Mouse (Mus musculus) kidney, embryonic 16.5 days (tissue): ENCODE measurements at regions not wholly inside any gene's neighbourhood (a gene's known extent, or its start where the extent isn't known, plus 50 kb on each side); places are given as distances from the start of the nearest gene placed in this dataset.

Experiments used
- ATAC-seq: fragments of 200-750 bp; cut with Nextera tagmentation; 2 replicates; pipeline ENCODE4 v1.8.0; 2017; ENCODE audit warnings: moderate TSS enrichment; ENCODE audit not compliant: low FRiP score, low TSS enrichment
- H3K27ac ChIP-seq: fragments of 300-500 bp; sonication (generic); 2 replicates; pipeline ENCODE4 v1.5.1; 2014; ENCODE audit warnings: low read length
- H3K27me3 ChIP-seq: fragments of 300-500 bp; sonication (generic); 2 replicates; pipeline ENCODE4 v1.6.1; 2014; ENCODE audit warnings: low read length, control low read depth, mixed read lengths; ENCODE audit not compliant: insufficient read depth
- H3K36me3 ChIP-seq: fragments of 300-500 bp; sonication (generic); 2 replicates; pipeline ENCODE4 v1.6.1; 2014; ENCODE audit warnings: low read length, control low read depth, mixed read lengths; ENCODE audit not compliant: insufficient read depth
- H3K4me1 ChIP-seq: fragments of 300-500 bp; sonication (generic); 2 replicates; pipeline ENCODE4 v1.6.1; 2014; ENCODE audit warnings: low read length, control low read depth, mixed read lengths; ENCODE audit not compliant: insufficient read depth
- H3K4me2 ChIP-seq: fragments of 300-500 bp; sonication (generic); replicated peaks from 2 replicates; pipeline ENCODE4 v1.6.1; 2014; ENCODE audit warnings: low read depth, low read length
- H3K4me3 ChIP-seq: fragments of 300-500 bp; sonication (generic); 2 replicates; pipeline ENCODE4 v1.5.1; 2014; ENCODE audit warnings: mild to moderate bottlenecking, low read length
- H3K9ac ChIP-seq: fragments of 300-500 bp; sonication (generic); replicated peaks from 2 replicates; pipeline ENCODE4 v1.6.1; 2014; ENCODE audit warnings: low read length
- H3K9me3 ChIP-seq: fragments of 300-500 bp; sonication (generic); 2 replicates; pipeline ENCODE4 v1.6.1; 2016; ENCODE audit warnings: low read length, control low read depth
- WGBS: fragments of 180-500 bp; shearing (Covaris S2); extraction: QIAGEN DNeasy Blood & Tissue Kit; methylation state at CpG from one replicate; pipeline ENCODE4 v1.1.7; 2014; 5-methylcytosine and 5-hydroxymethylcytosine counted together

DNA sequence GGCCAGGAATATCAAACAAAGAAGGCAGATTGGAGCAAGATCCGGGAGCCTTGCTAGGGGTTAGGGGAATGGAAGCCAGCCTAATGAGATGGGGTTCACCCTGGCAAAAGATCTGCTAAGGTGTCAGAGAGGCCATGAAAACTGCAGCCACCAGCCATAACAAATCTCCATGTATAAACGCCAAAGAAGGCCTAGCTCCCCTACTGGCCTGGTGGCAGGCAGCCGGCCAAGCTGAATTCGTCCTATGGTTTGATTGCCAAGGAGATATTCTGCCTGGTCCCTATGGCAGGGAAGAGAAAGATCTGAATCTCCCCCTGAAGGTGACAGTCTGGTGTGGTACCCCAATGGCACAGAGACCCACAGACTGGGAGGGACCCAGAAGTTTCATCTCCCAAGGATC, 104.8 kb upstream of the E030018B13Rik start:
- no peaks in the 10 kb centered on the region for H3K9me3 ChIP-seq
- no peak overlapping the region for H3K27ac ChIP-seq
- H3K4me2 ChIP-seq = no peak overlapping the region
- H3K4me3 ChIP-seq = no peak overlapping the region
- ATAC-seq = no peak
- 85% methylated on average over 4 of the region's 4 CpGs for WGBS
- H3K9ac ChIP-seq = no peak overlapping the region
- H3K27me3 ChIP-seq = no peaks in the 10 kb centered on the region
- peaks cover 6% of the 10 kb centered on the region; the same call in 1 of the 2 replicates for H3K4me1 ChIP-seq
- H3K36me3 ChIP-seq = no peaks in the 10 kb centered on the region

GRCm38 (mm10) chr7:63815531-63815930, 101.1 kb upstream of the E030018B13Rik start:
- no peak overlapping the region for H3K9ac ChIP-seq
- peaks cover 6% of the 10 kb centered on the region; the same call in 1 of the 2 replicates for H3K4me1 ChIP-seq
- H3K27me3 ChIP-seq = no peaks in the 10 kb centered on the region
- ATAC-seq = no peak
- H3K4me2 ChIP-seq = no peak overlapping the region
- H3K9me3 ChIP-seq = no peaks in the 10 kb centered on the region
- 94% methylated on average over 9 of the region's 9 CpGs for WGBS
- no peak overlapping the region for H3K4me3 ChIP-seq
- no peaks in the 10 kb centered on the region for H3K36me3 ChIP-seq
- H3K27ac ChIP-seq = 0 out of 2 replicates have a peak overlapping the region, but pooled peaks have one; percentile 20

DNA sequence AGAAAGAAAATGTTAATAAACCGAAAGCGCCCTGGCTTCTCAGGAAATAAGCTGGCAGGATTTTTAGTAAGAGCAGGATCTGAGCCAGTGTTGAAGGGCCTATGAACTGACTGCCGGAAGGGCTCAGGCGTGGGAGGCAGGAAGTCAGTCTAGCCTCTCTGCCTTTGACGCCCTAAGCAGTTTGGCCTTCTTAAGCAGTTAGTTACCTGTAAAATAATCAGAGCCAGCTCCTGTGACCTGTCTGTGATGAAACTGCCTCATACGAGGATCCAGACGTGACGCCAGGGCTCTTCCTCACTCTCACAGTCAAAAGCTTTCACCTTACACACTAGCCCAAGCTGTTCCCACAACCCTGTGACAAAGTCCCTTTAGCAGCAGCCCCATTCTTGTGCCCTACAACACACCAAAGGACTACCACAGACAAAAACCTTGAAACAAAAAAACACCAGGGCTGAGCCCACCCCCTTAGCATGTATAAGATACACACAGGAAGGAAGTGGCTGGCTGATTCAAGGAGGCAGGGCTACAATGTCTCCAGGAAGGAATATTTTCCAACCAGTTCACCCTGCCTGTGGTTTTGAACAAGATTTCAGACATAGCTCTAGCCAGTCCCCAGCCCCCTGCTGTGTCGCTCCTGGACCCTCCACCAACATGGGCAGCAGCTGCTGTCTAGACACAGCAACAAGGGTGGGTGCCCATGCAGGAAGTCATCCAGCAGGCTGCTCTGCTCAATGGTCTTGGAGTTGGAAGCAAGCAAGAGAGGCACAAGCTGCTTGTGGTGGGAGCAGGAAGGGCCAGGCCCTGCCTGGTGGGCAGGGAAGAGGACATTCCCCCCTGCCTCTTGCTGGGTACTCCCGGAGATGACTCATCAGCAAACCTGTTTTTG, 100.4 kb upstream of the E030018B13Rik start:
- Histone ChIP-seq H3K4me2 (no peak overlapping the region), H3K27me3 (no peaks in the 10 kb centered on the region), H3K9ac (no peak overlapping the region), H3K4me1 (peaks cover 6% of the 10 kb centered on the region; the same call in 1 of the 2 replicates), H3K4me3 (no peak overlapping the region), H3K36me3 (no peaks in the 10 kb centered on the region), H3K9me3 (no peaks in the 10 kb centered on the region), H3K27ac (peak overlapping the region; percentile 54)
- peak; percentile 52; the same call in 1 of the 2 replicates for ATAC-seq
- 50% methylated on average over 10 of the region's 10 CpGs for WGBS

GRCm38 (mm10) chr7:63817476-63817875, 99.2 kb upstream of the E030018B13Rik start:
- 69% methylated on average over 1 of the region's 1 CpGs for whole genome bisulfite sequencing

DNA sequence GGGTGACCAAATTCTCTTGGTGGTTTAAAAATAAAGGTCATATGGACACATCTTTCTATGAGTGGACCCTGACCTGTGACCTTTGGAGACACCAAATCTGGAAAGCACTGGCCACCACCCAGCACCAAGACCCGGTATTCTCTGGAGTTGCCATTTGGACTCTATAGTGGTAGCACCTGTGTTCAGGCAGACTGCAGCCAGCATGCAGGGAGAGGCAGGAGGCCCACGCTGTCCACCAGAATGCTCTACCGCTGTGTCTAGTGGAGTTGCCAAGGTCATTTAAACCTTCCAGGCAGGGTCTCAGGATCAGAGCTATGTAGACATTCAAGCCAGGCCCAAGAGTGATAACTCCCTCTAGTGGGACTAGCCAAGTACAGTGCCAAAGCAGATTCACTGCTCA, 98.6 kb upstream of the E030018B13Rik start:
- no peaks in the 10 kb centered on the region for H3K9me3 ChIP-seq
- no peak overlapping the region for H3K4me2 ChIP-seq
- ATAC-seq = no peak
- peaks cover 6% of the 10 kb centered on the region; the same call in 1 of the 2 replicates for H3K4me1 ChIP-seq
- H3K36me3 ChIP-seq = no peaks in the 10 kb centered on the region
- no peaks in the 10 kb centered on the region for H3K27me3 ChIP-seq
- 91% methylated on average over 3 of the region's 3 CpGs for WGBS
- H3K4me3 ChIP-seq = no peak overlapping the region
- H3K27ac ChIP-seq = no peak overlapping the region
- no peak overlapping the region for H3K9ac ChIP-seq

More at GRCm38 (mm10) chr7:63817476-63817875, 99.2 kb upstream of the E030018B13Rik start:
- H3K27ac ChIP-seq = no peak overlapping the region
- H3K9me3 ChIP-seq = no peaks in the 10 kb centered on the region
- H3K4me1 ChIP-seq = peaks cover 6% of the 10 kb centered on the region; the same call in 1 of the 2 replicates
- no peak overlapping the region for H3K4me2 ChIP-seq
- no peaks in the 10 kb centered on the region for H3K27me3 ChIP-seq
- H3K9ac ChIP-seq = no peak overlapping the region
- H3K36me3 ChIP-seq = no peaks in the 10 kb centered on the region
- no peak overlapping the region for H3K4me3 ChIP-seq
- no peak for ATAC-seq

DNA sequence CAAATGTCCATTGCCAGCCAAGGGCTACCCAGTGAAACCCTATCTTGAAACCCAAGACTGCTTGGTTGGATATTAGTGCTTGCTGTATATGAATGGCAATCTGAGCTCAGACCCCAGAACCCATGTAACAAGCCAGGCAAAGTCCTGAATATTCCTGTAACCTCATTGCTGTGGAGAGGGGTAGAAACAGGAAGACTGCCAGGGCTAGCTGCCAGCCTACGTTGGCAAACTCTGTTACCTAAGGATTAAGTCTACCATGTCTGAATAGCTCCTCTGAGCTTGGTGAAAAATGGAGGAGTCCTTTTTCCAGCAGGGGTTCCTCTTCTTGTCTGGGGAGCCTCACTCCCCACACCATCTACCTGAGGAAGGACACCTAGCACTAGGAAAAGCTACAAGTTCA, 96.4 kb upstream of the E030018B13Rik start:
- Histone ChIP-seq H3K36me3 (no peaks in the 10 kb centered on the region), H3K27me3 (no peaks in the 10 kb centered on the region), H3K27ac (no peak overlapping the region), H3K4me2 (no peak overlapping the region), H3K9ac (no peak overlapping the region), H3K4me3 (no peak overlapping the region), H3K9me3 (no peaks in the 10 kb centered on the region), H3K4me1 (peaks cover 6% of the 10 kb centered on the region; the same call in 1 of the 2 replicates)
- no peak for ATAC-seq
- WGBS = 75% methylated on average over 1 of the region's 1 CpGs

DNA sequence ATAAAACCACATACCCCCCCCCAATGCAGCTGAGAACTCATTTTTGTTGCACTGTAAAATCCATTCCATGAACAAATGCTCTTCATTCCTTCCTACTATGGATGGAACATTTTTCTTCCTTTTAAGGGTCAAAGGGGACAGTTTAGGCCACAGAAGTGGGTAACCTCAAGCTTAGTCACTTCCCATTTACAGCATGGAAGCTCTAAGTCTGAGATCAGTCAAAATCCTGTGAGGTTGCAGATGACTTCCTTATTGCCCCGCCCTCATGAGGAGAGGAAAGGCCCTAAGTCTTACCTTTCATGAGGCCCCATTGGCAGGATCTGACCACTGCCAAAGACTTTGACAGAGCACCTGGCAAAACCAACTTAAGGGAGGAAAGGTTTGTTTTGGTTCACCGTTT, 94.7 kb upstream of the E030018B13Rik start:
- WGBS = 70% methylated on average over 2 of the region's 2 CpGs
- Histone ChIP-seq H3K36me3 (no peaks in the 10 kb centered on the region), H3K27me3 (no peaks in the 10 kb centered on the region), H3K27ac (no peak overlapping the region), H3K9ac (no peak overlapping the region), H3K4me3 (no peak overlapping the region), H3K4me2 (no peak overlapping the region), H3K9me3 (no peaks in the 10 kb centered on the region), H3K4me1 (no peaks in the 10 kb centered on the region)
- no peak for ATAC-seq

- Histone ChIP-seq H3K27me3 (no peaks in the 10 kb centered on the region), H3K36me3 (no peaks in the 10 kb centered on the region), H3K4me2 (no peak overlapping the region), H3K9ac (no peak overlapping the region), H3K4me1 (no peaks in the 10 kb centered on the region), H3K4me3 (no peak overlapping the region), H3K27ac (peak overlapping the region; percentile 30; the same call in 1 of the 2 replicates), H3K9me3 (no peaks in the 10 kb centered on the region)
- 56% methylated on average over 7 of the region's 7 CpGs for WGBS
- 0 out of 2 replicates have a peak, but pooled peaks have one; percentile 49 for ATAC-seq
Measured at GRCm38 (mm10) chr7:63824009-63824408, 92.6 kb upstream of the E030018B13Rik start.

GRCm38 (mm10) chr7:63829362-63829920, 87.2 kb upstream of the E030018B13Rik start:
- Histone ChIP-seq H3K27ac (no peak overlapping the region), H3K4me2 (no peak overlapping the region), H3K9ac (no peak overlapping the region), H3K4me1 (no peaks in the 10 kb centered on the region), H3K27me3 (no peaks in the 10 kb centered on the region), H3K36me3 (no peaks in the 10 kb centered on the region), H3K9me3 (no peaks in the 10 kb centered on the region), H3K4me3 (no peak overlapping the region)
- WGBS = 39% methylated on average over 9 of the region's 9 CpGs
- no peak for ATAC-seq

GRCm38 (mm10) chr7:63833676-63834075, 83.0 kb upstream of the E030018B13Rik start:
- Histone ChIP-seq H3K9ac (no peak overlapping the region), H3K4me1 (no peaks in the 10 kb centered on the region)
- 87% methylated on average over 6 of the region's 6 CpGs for WGBS

More at GRCm38 (mm10) chr7:63833676-63834075, 83.0 kb upstream of the E030018B13Rik start:
- H3K27me3 ChIP-seq = no peaks in the 10 kb centered on the region
- no peak for ATAC-seq
- H3K4me3 ChIP-seq = no peak overlapping the region
- no peaks in the 10 kb centered on the region for H3K36me3 ChIP-seq
- no peaks in the 10 kb centered on the region for H3K9me3 ChIP-seq
- no peak overlapping the region for H3K27ac ChIP-seq
- no peak overlapping the region for H3K4me2 ChIP-seq
